Mouse (Mus musculus) embryo, embryonic 10 days (tissue): ENCODE measurements at regions not wholly inside any gene's neighbourhood (a gene's known extent, or its start where the extent isn't known, plus 50 kb on each side); places are given as distances from the start of the nearest gene placed in this dataset.

Experiments
- DNase-seq: peaks from one replicate; pipeline ENCODE4 v3.0.0-alpha.2; 2015; ENCODE audit warnings: low spot score

DNA sequence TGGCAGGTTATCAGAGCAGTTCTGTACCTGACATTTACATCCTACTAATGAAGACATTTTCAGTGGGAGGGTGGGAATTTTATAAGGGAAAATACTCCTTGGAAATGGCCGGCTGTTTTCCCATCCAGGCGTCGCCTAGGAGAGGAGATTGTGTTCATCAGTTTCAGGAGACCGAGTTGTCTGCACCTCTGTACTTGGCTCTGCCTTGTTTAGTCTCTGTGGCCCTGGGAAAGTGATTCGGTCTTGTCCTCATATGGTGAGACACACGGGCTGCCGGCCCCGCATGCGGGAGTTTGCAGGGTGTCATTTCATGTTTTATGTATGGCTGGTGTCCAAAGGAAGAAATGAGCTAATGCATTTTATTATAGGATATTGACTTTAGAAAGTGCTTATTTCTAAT is 287.9 kb downstream of the Cd109 start:
- DNase-seq, result no peak

DNA sequence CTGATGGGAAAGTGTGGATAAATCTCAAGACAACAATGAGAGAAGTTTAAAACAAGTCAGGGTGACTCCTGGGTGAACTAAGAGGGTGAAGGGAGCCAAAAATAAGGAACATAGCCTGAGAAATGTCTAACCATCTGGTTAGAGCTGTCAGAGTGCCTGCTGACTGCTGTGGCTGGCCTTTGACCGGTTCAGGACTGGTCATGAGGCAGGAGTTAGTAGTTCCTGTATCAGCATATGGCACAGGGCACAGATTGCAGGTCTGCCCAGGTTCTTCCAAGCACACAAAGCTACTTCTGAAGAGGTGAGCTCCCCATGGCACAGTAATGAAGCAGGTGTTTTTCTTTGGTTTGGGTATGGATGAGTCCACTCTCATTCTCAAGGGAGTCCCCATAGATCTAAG is 302.0 kb downstream of the Cd109 start:
- no peak for DNase-seq

DNA sequence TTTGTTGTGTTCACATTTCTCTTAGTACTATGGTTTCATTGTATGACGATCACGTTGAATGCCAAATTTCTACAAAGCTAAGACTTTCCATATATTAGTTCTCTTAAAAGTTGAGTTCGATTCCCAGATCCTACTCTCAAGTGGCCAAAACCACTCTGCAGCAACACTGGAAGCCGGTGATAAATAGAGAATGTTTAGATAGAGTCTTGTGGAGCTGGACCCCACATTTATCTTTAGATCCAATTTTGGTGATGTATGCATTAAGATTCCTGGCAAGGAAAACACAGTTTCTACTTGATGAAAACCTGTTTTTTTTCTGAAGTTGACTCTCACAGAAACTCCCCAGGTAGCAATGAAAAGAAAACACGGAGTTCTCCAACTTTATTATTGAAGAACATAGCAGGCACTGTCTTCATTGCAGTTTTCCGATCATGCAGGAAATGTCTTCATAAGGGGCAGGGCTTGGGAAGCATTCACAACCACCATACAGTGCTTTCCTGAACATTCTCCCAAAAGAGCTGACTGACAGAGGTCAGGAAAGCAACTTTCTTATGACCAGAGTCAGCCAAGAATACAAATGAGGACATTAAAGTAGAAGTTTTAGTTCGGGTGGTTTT is 310.7 kb downstream of the Cd109 start:
- no peak for DNase-seq

DNA sequence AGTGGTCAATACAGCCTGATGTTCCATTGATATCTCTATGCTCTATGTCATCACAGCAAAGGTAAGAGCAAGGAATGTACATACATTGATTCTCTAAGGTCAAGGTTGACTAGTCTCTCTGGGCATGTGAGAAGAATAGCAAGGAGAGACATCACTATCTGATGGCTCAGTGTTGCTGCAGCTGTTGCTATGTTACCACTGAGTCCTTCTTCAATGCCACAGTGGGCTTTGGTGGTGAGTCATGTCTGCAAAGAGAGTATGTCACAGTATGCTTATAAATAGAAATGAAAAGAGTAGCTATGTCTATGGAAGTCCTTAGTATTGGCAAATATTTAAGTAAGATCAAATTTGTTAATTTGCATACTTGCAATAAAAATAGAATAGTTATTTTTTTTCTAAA is 326.3 kb downstream of the Cd109 start:
- no peak for DNase-seq

DNA sequence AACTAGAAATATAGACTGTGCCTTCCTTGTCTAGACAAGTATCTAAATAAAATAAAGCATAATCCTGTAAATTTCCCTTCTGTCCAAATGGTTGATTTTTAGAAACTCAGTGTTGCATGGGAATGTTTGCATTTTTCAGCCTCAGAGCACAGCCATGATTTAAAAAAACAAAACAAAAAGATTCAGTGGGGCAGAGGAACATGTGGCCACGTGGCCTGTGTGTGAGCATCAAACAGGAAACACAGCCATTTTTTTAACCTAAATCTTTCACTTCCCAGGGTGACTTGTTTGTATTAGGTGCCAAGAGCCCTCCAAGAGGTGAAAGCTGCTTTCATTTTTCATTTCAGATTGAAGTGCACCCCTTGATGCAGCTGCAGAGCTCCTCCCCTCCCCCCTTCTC is 349.5 kb downstream of the Cd109 start:
- DNase-seq, result peak; percentile 8

DNA sequence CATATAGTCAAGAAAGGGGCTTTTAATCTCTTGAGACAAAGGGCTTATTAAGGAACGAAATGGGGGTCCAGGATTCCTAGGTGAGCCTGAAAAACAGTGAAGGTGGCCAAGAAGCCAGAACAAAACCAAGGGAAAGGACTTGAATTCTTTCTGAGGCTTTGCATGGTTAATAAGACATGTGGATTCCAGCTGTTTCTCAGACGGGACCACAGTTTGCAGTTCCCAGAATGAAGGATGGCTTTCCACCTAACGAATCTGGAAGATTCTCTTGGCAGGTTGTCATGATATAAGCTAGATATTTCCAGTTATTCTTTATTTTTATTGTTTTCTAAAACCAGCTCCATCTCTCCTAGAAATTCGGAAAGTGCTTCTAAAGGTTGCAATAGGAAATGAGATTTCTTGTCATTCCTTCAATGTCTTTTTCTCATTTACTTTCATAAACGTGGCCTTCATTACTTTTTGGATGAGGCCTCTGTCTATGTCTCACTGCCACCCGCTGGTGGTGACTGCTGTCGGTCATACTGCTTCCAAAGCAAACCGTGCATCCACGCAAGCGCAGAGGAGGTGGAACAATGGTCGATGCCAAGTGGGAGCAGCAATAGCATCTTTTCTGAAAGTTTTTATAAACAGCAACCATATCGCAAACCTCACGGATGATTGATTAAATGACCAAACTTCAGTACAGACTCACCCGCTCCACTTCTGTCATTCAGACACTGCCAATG is 350.0 kb downstream of the Cd109 start:
- DNase-seq, result no peak

DNA sequence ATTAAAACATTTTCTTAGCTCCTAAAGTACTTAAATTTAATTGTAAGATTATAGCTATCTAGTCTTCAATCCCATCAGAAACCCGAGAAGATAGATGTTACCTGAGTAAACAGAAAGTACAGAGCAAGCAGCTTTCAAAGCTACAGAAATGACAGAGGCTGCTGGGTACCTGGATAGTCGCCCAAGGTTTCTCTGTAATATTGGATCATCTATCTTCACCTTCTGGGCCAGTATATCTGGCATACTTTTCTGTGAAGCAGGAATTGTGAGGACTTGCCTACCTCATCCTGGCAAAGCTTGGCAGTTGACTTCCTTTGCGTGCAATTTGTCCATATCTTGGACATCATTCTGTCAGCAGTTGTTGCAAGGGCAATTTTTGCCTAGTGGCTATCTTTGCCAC is 356.4 kb downstream of the Cd109 start:
- no peak for DNase-seq

DNA sequence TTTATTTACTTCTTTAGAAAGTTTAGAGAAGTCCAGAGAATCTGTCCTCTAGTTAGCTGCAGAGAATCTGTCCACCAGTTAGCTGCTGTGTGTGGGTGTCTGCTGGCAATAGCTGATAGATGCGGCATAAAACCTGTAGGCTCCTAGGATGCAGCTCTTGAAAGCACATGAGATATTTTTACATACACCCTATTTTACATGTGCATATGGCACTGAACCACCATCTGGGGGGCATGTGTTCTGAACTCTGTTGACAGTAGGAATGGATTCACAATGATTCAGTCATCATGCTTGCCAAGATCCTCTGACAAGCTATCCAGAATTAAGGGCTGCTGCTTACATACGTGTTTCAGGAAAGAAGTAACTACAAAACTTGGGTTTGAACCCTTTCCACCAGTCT is 368.4 kb downstream of the Cd109 start:
- DNase-seq, result no peak

DNA sequence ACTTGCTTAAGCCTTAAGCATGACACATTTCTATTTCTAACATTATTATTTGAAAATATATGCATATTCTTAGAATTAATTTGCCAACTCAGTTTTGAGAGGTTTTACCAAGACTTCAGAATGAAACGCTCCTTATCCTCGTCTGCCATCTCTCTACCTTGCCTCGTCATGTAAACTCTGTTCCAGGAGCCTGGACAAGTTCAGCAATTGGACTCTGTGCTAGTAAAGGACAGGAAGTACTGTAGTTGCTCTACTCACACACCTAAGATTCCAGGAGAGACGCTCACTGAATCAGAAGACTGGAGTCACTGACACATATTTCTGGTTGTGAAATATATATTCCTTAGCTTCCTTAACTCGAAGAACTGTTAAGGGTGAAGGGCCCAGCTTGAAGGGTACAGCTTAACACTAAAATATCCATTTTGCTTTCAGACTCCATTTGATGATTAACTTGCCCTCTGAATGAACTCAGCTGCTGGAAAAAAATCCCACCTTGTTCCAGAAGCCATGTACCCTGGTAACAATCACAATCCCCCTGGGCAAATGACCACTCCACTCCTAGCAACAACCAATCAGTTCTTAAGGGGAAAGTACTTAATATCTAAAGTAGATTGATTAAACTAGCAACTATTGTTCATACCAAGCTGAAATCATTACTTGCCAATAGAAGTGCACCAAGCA is 370.0 kb downstream of the Cd109 start:
- DNase-seq, result no peak

DNA sequence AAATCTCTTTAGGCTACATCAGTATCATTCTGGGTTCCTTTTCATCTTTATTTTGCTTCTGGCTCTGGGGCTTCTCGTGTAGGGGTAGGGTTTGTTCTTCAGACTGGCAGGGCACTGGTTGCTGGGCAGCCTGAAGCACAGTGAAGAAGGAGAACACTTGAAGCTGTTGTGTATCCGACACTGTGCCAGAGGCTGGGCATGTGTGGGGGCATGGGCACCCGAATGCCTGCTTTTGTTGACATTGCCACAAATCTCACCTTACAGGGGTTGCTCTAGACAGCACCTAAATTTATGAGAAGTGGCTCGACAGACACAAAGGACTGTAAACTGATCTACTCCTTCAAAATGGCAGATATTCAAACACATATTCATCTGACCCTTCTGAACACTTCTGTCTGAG is 376.0 kb downstream of the Cd109 start:
- DNase-seq, result no peak

DNA sequence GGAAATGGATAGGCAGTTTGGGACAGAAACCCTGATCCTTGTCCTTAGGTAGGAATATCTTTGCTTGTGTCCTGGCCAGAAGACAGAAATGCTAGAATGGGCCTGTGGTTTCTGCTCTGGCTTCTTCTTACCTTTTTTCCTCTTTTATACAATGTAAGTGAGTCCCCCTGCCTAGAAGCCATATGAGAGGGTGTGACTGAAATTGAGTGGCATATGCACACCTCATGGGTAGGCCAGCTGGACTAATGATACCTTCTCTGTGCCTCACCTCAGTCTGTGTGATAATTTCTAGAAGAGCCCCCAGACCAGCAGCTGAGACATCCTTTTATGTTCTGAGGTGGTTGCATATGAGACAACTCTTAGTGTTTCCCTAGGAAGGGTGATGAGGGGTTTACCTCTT is 385.7 kb downstream of the Cd109 start:
- no peak for DNase-seq

DNA sequence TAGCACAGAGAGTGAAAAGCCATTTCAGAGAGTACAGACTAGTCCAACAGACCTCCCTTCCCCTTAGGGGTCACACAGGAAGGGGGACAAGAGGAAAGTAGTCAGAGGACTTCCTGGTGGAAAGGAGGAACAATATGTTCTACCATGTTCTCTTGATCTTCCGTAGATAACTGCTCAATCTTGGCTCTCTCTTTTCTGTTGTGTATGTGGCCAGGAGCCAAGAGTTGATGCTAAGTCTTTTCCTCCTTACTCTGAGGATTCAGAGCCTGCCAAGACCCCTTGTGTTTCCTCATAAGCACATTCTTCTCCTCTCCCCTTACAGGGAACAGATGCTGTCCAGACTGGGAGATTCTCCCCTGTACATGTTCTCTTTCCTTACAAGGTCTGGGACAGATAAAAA is 386.6 kb downstream of the Cd109 start:
- no peak for DNase-seq

DNA sequence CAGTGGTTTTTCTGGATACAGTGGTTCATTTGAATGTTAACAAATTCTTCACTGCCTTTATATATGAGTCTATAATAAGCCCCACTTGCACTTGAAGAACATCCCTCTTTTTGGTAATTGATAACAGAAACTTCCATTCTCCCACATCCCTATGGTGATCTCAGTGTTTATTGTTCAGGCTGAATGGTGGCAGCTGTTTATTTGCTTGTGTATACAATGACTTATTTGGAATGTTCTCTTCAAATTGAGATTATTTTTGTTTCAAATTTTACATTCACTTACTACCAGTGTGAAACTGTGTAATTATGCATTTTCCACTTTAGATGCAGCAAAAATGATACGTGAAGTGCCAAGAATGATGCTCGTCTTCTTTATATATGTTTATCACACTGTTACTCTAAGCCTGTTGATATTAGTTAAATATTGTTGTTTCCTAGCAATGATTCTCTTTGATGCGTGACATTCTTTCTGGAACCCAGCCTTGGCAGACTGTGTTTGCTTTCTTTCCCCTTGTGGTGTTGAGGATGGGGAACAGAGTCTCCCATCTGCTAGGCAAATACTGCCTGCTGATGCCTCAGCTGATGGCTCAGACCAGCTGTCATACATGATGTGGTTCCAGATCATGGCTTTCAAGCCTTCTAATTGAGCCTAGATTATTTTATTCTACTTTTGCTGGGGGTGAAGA is 389.1 kb downstream of the Cd109 start:
- no peak for DNase-seq

DNA sequence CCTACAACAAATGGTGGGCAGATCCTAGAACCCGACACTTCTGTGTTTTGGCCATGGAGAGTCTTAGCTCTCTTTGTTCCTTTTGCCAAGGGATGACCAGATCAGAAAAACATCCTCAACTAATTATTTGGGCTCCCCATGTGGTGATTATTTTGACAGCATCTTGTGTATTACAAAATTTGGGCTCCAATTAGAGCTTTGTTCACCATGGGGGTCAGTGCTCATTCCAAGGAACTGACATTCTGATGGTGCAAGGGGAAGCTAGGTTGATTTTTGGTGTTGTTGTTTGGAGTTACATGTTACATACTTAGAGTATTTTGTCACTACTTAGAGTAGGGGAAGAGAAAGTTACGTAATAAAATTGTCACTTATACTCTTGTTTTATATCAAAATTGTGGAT is 406.9 kb downstream of the Cd109 start:
- no peak for DNase-seq

DNA sequence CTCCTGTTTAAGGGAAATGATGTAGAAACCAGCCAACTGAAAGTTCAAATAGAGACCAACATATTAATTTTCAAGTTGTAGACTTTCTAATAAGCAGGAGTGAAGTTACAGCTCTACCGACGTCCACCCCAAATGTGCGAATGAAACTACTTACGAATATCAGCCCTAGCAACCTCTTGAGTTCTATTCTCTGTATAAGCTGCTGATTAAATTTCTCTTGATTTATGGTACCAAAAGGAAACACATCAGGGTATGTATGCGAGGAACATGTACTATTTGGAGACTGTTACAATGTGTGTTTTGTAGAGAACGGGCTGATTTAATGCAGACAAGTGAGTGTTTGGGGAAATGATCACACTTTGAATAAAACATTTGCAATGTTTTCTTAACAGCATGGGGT is 412.9 kb downstream of the Cd109 start:
- DNase-seq, result no peak

DNA sequence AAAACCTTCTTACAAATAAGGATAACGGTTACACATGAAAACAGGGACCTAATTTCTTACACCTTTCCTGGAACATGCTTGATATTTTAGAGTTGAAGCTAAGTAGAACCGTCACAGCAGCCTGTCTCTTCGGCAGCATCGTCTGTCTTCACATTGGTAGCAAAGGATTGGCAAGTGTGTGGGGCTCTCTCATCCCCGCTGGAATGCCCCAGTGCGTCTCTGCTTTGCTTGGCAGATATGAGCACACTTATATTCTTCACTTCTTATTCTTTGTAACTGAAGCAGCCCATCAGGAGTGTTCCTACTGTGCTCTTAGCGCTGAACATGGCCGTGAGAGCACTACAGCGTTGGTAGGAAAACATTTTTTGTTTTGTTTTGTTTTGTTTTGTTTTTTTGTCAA is 414.1 kb downstream of the Cd109 start:
- no peak for DNase-seq

DNA sequence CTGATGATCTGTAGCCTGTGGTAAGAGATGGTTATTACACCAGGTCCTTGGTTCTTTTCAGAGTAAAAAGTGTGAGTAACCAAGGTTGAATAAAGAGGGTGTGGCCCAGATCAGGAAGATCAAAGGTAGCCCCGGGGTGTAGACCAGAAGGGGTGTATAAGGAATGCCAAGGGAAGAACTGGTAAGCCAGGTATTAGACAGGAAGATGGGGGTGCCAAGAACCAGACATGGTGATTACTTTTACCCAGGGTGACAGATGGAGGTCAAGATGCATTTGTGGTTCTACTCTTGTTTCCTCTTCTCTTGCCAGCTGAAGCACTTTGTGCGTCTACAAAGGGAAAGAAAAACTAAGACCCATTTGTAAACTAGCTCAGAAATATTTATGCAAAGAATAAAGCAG is 420.3 kb downstream of the Cd109 start:
- DNase-seq, result no peak

DNA sequence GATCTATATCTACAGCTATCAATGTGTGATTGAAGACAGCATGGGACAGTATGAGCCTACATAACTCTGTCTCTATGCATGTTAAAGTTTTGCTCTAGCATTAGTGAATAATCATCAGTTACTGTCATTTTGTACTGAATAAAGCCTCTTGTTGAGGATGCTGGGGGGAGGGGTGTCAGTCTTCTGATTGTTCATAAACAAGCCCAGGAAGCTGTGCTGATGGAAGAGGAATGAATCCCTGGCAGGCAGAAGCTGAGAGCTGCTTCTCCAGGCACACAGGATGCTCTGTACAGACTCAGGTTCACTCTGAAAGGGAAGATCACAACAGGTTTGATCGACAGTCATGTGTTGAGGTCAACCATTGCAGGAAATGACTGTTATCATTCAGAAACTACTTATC is 421.7 kb downstream of the Cd109 start:
- DNase-seq, result no peak

DNA sequence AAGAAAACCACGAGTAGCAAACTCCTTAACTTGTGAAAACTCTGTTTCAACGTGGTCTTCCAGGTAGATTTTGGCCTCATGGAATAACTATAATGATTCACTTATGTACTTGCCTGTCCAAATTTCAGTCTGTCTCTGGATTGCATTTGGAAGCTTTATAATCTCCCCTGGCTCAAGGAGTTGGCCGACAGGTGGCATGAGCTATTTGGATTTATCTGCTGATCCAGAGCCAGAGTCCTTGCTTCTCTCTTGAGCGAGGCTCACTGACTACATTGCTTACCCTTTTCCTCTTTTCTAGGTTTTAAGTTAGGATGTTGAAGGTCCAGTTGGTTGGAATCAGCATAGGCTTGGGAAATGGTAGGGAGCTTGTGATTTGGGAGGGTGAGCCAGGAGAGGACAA is 423.6 kb downstream of the Cd109 start:
- DNase-seq, result no peak

DNA sequence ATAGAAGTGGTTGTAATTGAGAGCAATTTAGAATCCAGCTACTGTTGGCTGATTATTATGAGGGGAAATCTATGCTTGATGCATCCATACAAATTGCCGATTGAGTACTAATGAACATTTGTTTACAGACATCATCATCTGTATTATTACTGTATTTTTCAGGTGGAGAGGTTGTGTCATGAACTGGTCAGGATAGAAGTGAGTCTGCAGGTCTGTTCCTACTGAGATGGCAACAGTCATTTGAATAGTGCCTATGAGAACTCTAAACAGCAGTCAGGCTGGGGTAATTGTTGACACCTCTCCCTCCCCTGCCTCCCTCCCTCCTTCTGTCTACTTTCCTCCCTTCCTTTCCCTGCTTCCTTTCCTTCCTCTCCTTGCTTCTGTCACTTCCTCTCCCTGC is 429.0 kb downstream of the Cd109 start:
- no peak for DNase-seq

DNA sequence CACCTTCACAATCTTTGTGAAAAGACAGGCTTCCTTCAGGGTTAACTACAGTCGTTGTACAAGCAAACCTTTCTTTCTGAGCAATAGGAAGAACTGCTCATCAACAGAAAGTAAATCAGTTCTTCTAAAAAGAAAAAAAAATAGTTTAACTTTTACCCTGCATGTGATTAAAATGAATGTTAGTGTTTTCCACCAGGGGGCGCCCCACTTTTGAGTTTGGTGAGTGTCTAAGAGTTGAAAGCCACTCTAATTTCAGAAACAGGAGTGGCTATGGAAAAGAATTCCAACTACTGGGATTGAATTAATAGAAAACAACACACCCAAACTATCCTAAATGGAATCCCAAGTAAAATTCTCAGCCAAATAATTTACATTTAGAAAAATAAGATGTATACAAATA is 430.0 kb downstream of the Cd109 start:
- DNase-seq, result no peak

DNA sequence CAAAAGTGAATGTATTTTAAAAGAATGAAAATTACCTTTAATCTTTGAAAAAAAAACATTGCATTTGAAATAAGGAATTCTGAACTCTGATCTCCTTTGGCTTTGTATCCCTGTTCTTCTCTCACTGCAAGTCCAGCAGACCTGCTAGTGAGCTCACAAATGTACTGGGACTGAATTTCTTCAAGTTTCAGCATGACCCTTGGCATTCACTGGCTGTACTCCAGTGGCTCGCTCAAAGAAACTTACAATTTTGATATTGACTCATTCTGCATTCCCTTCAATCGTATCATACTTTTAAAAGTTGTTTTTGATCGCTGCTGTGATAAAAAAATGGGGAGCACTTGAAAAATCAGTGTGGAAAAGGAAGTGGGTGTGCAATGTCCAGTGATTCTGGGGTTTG is 456.6 kb downstream of the Cd109 start:
- DNase-seq, result no peak

DNA sequence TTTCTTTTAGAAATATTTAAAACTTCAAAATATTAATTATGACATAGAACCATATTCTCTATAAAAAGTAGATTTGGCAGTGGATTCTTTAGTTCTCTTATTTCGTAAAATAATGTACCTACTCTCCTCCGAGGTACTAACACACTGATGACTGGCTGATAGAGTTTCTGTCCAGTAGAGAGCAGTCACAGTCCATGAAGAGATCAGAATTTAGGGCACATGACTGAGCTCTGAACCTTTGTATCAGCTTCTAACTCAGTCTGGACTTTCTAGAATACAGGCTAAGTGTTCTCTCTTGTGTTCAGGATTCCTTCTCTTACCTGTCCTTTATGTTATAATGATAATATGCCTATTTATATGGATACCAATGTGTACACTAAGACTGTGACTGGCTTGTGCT is 494.3 kb downstream of the Cd109 start:
- DNase-seq, result peak; percentile 37
